ENCODE assay signal across 22 mouse cellular contexts in genomic region chr11:82038535-82038934, GRCm38 (mm10). TPM values are rescaled to one million over a fixed set of nuclear protein-coding genes. Genes with fewer than 3 reads are reported as not detected.
DNase-seq lines count a peak whose midpoint lies in the region; ATAC-seq and TF ChIP-seq lines count a peak whose summit lies in the region.
"Had no signal": no experiment of that assay in that cellular context is flagged by ENCODE, and none has a peak within 500 bp of the region (broad histone marks: within the 10 kb centered on the region; RNA-seq: fewer than 3 reads in every experiment).

TSS of gene Gm17268 (minus strand) at chr11:82038562.

- H3K4me1 ChIP-seq in heart, embryonic 13.5 days, result peaks cover 35% of the 10 kb centered on the region
- H3K4me1 ChIP-seq in limb, embryonic 14.5 days (ENCODE audit: control insufficient read depth, insufficient read depth, low read length), result peaks cover 11% of the 10 kb centered on the region
- H3K4me1 ChIP-seq in limb, embryonic 10.5 days, result 0 out of 2 replicates have a peak, but pooled peaks cover 3% of the 10 kb centered on the region
- H3K4me1 ChIP-seq in cortical plate, adult 2 months (ENCODE audit: control insufficient read depth, insufficient read depth, low read length), result peaks cover 3% of the 10 kb centered on the region; the same call in 1 of the 2 replicates

- no peak within 1 kb of the TSS for H3K9ac ChIP-seq in heart, embryonic 13.5 days
- H3K9ac ChIP-seq in limb, embryonic 14.5 days (ENCODE audit: low read depth, low read length, severe bottlenecking), result no peak within 1 kb of the TSS
- H3K9ac ChIP-seq: embryonic facial prominence, embryonic 12.5 days; stomach, embryonic 15.5 days had no signal

- H3K36me3 ChIP-seq in heart, embryonic 13.5 days, result no peaks in the 10 kb centered on the region
- no peaks in the 10 kb centered on the region for H3K36me3 ChIP-seq in limb, embryonic 14.5 days (ENCODE audit: control insufficient read depth, insufficient read depth, low read length)
- no peaks in the 10 kb centered on the region for H3K36me3 ChIP-seq in limb, embryonic 10.5 days
- H3K36me3 ChIP-seq: embryonic facial prominence, embryonic 12.5 days; stomach, embryonic 15.5 days had no signal

- H3K4me2 ChIP-seq in heart, embryonic 13.5 days, result no peak within 1 kb of the TSS
- H3K4me2 ChIP-seq in limb, embryonic 14.5 days (replicated peaks; ENCODE audit: low read depth, low read length, severe bottlenecking), result no peak within 1 kb of the TSS
- H3K4me2 ChIP-seq: embryonic facial prominence, embryonic 12.5 days; midbrain, embryonic 11.5 days; stomach, embryonic 15.5 days had no signal

- no peak within 1 kb of the TSS for H3K4me3 ChIP-seq in heart, embryonic 13.5 days
- H3K4me3 ChIP-seq in limb, embryonic 14.5 days (replicated peaks; ENCODE audit: low read length), result no peak within 1 kb of the TSS
- H3K4me3 ChIP-seq in limb, embryonic 10.5 days, result no peak within 1 kb of the TSS
- H3K4me3 ChIP-seq in cortical plate, adult 2 months (ENCODE audit: insufficient read depth, low read length), result no peak within 1 kb of the TSS
- H3K4me3 ChIP-seq: embryonic facial prominence, embryonic 12.5 days; myocyte; stomach, embryonic 15.5 days had no signal

- WGBS in heart, embryonic 13.5 days, result 13% methylated on average over 2 of the region's 2 CpGs
- WGBS in limb, embryonic 14.5 days, result 20% methylated on average over 2 of the region's 2 CpGs
- 39% methylated on average over 2 of the region's 2 CpGs for WGBS in limb, embryonic 10.5 days

- H3K27ac ChIP-seq in heart, embryonic 13.5 days (replicated peaks), result peak within 1 kb of the TSS; percentile 16; the same call in 1 of the 2 replicates
- H3K27ac ChIP-seq in limb, embryonic 14.5 days (replicated peaks; ENCODE audit: low read depth, low read length), result no peak within 1 kb of the TSS
- H3K27ac ChIP-seq in limb, embryonic 10.5 days, result no peak within 1 kb of the TSS
- no peak within 1 kb of the TSS for H3K27ac ChIP-seq in cortical plate, adult 2 months (ENCODE audit: insufficient read depth, low read length)
- H3K27ac ChIP-seq: embryonic facial prominence, embryonic 12.5 days; stomach, embryonic 15.5 days had no signal

- intact Hi-C loops in heart, postnatal 14 days (cut with DNase I), result loop anchor here (5.0 kb wide), 1 partner anchor 41 kb away; no protein-coding TSS in a partner anchor

- no peak for TF ChIP-seq POLR2A in limb, embryonic 14.5 days (IDR thresholded peaks at IDR 0.05; ENCODE audit: borderline replicate concordance, extremely low read depth, insufficient read depth, insufficient read length)
- TF ChIP-seq POLR2A in cortical plate, adult 2 months (IDR thresholded peaks at IDR 0.05; ENCODE audit: extremely low read depth, insufficient read depth, low read length), result no peak

- H3K27me3 ChIP-seq in heart, embryonic 13.5 days (replicated peaks), result no peaks in the 10 kb centered on the region
- H3K27me3 ChIP-seq in limb, embryonic 14.5 days (ENCODE audit: control insufficient read depth, insufficient read depth, low read length), result no peaks in the 10 kb centered on the region
- H3K27me3 ChIP-seq in limb, embryonic 10.5 days (ENCODE audit: low read depth, poor library complexity, severe bottlenecking), result no peaks in the 10 kb centered on the region
- H3K27me3 ChIP-seq: embryonic facial prominence, embryonic 12.5 days; stomach, embryonic 15.5 days had no signal

- 0 out of 2 replicates have a peak, but pooled peaks have one; percentile 7 for TF ChIP-seq CTCF in cortical plate, adult 2 months (IDR thresholded peaks at IDR 0.05; ENCODE audit: extremely low read depth, insufficient read depth, low read length)

- H3K9me3 ChIP-seq in heart, embryonic 13.5 days, result no peaks in the 10 kb centered on the region
- no peaks in the 10 kb centered on the region for H3K9me3 ChIP-seq in limb, embryonic 14.5 days (ENCODE audit: control insufficient read depth, low read length)
- H3K9me3 ChIP-seq in limb, embryonic 10.5 days (replicated peaks), result no peaks in the 10 kb centered on the region
- H3K9me3 ChIP-seq: embryonic facial prominence, embryonic 12.5 days; stomach, embryonic 15.5 days had no signal

- no peak for DNase-seq in heart, postnatal 14 days
- DNase-seq in limb, embryonic 14.5 days (ENCODE audit: low spot score), result peak; percentile 74
- DNase-seq in limb, embryonic 10.5 days (ENCODE audit: low spot score), result no peak
- DNase-seq in 416B (ENCODE audit: low read depth), result peak; percentile 50
- no peak for DNase-seq in ovary, adult 18-20 months (ENCODE audit: low spot score)
- DNase-seq in layer of hippocampus, adult 8-10 months (ENCODE audit: low spot score in 2 of 2), result no peak
- DNase-seq: cerebellum, postnatal 14 days; gastrocnemius, postnatal 36 days; kidney, postnatal 10 days; layer of hippocampus, adult 9-11 months; spleen, adult 18-20 months had no signal

- no peak for ATAC-seq in heart, embryonic 13.5 days (ENCODE audit: extremely low read depth, insufficient number of reproducible peaks, low FRiP score, low TSS enrichment)
- no peak for ATAC-seq in limb, embryonic 14.5 days (ENCODE audit: low FRiP score, low read depth)

RNA-seq across cellular contexts. Expression of gene Gm17268, which starts in this region (rescaled TPM):
- not detected in 2 replicates for polyA plus RNA-seq in heart, embryonic 13.5 days (2015; fragmentation: Nextera tagmentation; extraction: Ambion mirVana)
- not detected for total RNA-seq in heart, postnatal 14 days (2021)
- not detected in 2 replicates for polyA plus RNA-seq in limb, embryonic 14.5 days (2012; rRNA removed)
- not detected in 2 replicates for polyA plus RNA-seq in limb, embryonic 14.5 days (2014; fragmentation: Nextera tagmentation; extraction: Ambion mirVana)
- polyA plus RNA-seq in limb, embryonic 10.5 days (2016; fragmentation: Nextera tagmentation; extraction: Ambion mirVana), result not detected in 2 replicates
- polyA plus RNA-seq in cortical plate, adult 2 months (2012; rRNA removed), result not detected in 2 replicates
- not detected for total RNA-seq in layer of hippocampus, adult 8-10 months (2022)
- total RNA-seq: gastrocnemius, postnatal 36 days; left cerebral cortex, postnatal 25 days; MEL had no signal
- polyA plus RNA-seq: embryonic facial prominence, embryonic 12.5 days; forebrain, embryonic 11.5 days; heart, embryonic 16.5 days; liver, embryonic 16.5 days; midbrain, embryonic 11.5 days; myocyte; stomach, embryonic 15.5 days had no signal

Comparison
In these comparisons a context has a peak if more than half of its experiments do, and no peak if none do; other contexts are left out.
1. Peak in DNase-seq in limb, embryonic 14.5 days; RNA of the gene not detected or under 1 TPM.